Mouse (Mus musculus): Measurements from ENCODE around the gene Cish. TPM values are rescaled to one million over a fixed set of nuclear protein-coding genes. Genes with fewer than 3 reads are reported as not detected.

The Cish gene
- polyA plus RNA-seq, 1 experiment from 2014 or later: 6.5 TPM

DNA sequence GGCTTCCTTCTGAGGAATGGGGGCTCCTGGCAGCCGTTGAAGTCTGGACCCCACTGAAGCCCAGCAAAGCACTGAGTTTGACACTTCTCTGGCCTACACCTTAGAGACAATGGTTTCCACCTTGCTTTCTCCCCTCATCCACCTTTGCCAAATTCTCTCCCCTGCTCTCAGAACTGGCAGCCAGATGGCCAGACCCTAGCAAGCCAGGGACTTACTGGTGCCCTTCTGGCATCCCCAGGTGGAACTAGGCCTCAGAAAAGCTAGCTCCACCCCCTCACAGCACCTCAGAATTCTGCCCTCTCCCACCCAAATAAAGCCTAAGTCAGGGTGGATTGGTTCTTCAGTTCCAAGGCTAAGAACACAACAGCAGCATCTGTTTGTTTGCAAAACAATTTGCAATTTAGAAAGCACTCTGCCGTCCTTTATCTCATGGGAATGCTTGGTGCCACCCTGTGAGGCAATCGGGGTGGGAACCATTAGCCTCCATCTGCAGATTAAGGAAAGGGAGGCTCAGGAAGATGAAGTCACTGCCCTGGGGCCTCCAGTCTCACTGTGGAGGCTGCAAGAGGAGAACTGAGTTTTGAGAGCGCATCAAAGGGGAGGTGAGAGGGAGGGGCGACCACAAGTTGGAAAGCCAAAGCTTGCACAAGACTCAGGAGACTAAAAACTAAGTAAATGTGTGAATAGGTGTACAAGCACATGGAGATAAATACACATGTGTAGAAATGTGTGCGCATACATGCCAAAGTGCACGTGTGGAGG is 24.5 kb upstream of the Cish start:
- ATAC-seq (replicated peaks; ENCODE audit: low FRiP score): no peak
- H3K9me3 ChIP-seq (ENCODE audit: control insufficient read depth, low read length): no peaks in the 10 kb centered on the region
- H3K27me3 ChIP-seq (ENCODE audit: control insufficient read depth, insufficient read depth, low read length): no peaks in the 10 kb centered on the region
- WGBS: 80% methylated on average over 7 of the region's 7 CpGs
- no peak for DNase-seq (ENCODE audit: low spot score)
- no peaks in the 10 kb centered on the region for H3K36me3 ChIP-seq (ENCODE audit: control insufficient read depth, insufficient read depth, low read length)
- H3K4me2 ChIP-seq (ENCODE audit: low read depth, low read length, severe bottlenecking): no peak overlapping the region
- no peak overlapping the region for H3K9ac ChIP-seq (ENCODE audit: low read length)
- no peak overlapping the region for H3K27ac ChIP-seq (ENCODE audit: low read depth, low read length)
- no peaks in the 10 kb centered on the region for H3K4me1 ChIP-seq (replicated peaks; ENCODE audit: control insufficient read depth, insufficient read depth, low read length)
- no peak overlapping the region for H3K4me3 ChIP-seq (ENCODE audit: low read depth, low read length)

DNA sequence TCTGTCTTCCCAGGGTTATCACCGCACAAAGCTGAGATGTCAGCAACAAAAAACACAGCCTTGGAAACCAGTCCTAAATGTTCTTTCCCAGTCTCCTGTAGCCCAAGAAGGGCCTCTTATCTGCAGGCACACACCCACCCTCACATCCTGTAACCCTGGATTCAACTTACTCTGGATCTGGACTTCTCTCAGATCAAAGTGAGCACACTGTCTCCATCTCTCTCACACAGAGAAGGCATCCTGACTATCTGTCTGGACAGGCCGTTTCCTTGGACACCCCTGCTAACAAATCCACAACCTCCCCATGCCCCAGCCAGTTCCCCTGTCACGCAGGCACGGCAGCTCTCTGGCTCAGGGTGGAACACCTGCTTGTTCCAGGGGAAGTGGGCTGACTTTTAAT is 23.5 kb upstream of the Cish start:
- Histone ChIP-seq H3K9ac (ENCODE audit: low read length) (no peak overlapping the region), H3K27ac (ENCODE audit: low read depth, low read length) (no peak overlapping the region), H3K4me2 (ENCODE audit: low read depth, low read length, severe bottlenecking) (no peak overlapping the region), H3K36me3 (ENCODE audit: control insufficient read depth, insufficient read depth, low read length) (no peaks in the 10 kb centered on the region), H3K27me3 (ENCODE audit: control insufficient read depth, insufficient read depth, low read length) (no peaks in the 10 kb centered on the region), H3K4me3 (ENCODE audit: low read depth, low read length) (no peak overlapping the region), H3K9me3 (ENCODE audit: control insufficient read depth, low read length) (no peaks in the 10 kb centered on the region), H3K4me1 (replicated peaks; ENCODE audit: control insufficient read depth, insufficient read depth, low read length) (no peaks in the 10 kb centered on the region)
- no peak for DNase-seq (ENCODE audit: low spot score)
- WGBS: 83% methylated on average over 4 of the region's 4 CpGs
- no peak for ATAC-seq (replicated peaks; ENCODE audit: low FRiP score)

DNA sequence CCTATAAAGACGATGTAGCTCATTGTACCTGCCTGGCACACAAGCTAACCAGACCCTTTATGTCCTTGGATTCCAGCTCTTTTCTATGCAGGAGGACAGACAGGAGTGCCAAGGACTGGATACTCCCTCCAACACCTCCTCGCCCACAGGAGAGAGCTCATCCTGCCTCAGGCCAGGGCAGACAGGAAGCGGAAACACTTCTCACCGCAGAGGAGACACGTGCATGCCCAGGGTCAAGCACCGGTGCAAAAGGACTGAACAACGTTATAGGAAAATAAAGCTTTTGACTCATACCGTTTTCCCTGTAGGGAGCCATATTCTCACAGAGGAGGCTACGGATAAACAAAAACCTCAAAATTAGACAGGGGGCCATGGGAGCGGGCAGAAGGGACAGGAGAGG is 22.6 kb upstream of the Cish start:
- H3K9me3 ChIP-seq (ENCODE audit: control insufficient read depth, low read length): no peaks in the 10 kb centered on the region
- no peaks in the 10 kb centered on the region for H3K36me3 ChIP-seq (ENCODE audit: control insufficient read depth, insufficient read depth, low read length)
- no peak overlapping the region for H3K9ac ChIP-seq (ENCODE audit: low read length)
- 77% methylated on average over 10 of the region's 10 CpGs for WGBS
- no peak overlapping the region for H3K27ac ChIP-seq (ENCODE audit: low read depth, low read length)
- H3K27me3 ChIP-seq (ENCODE audit: control insufficient read depth, insufficient read depth, low read length): no peaks in the 10 kb centered on the region
- no peak overlapping the region for H3K4me3 ChIP-seq (ENCODE audit: low read depth, low read length)
- H3K4me2 ChIP-seq (ENCODE audit: low read depth, low read length, severe bottlenecking): no peak overlapping the region
- ATAC-seq (replicated peaks; ENCODE audit: low FRiP score) (no peak), DNase-seq (ENCODE audit: low spot score) (no peak)
- no peaks in the 10 kb centered on the region for H3K4me1 ChIP-seq (replicated peaks; ENCODE audit: control insufficient read depth, insufficient read depth, low read length)

GRCm38 (mm10) chr9:107274751-107275150 is 21.1 kb upstream of the Cish start:
- no peak for ATAC-seq (replicated peaks; ENCODE audit: low FRiP score)
- H3K9ac ChIP-seq (ENCODE audit: low read length): no peak overlapping the region
- WGBS: 78% methylated on average over 6 of the region's 6 CpGs
- 0 out of 2 replicates have a peak, but pooled peaks cover under 1% of the 10 kb centered on the region for H3K4me1 ChIP-seq (replicated peaks; ENCODE audit: control insufficient read depth, insufficient read depth, low read length)
- H3K9me3 ChIP-seq (ENCODE audit: control insufficient read depth, low read length): no peaks in the 10 kb centered on the region
- no peak for DNase-seq (ENCODE audit: low spot score)
- no peaks in the 10 kb centered on the region for H3K36me3 ChIP-seq (ENCODE audit: control insufficient read depth, insufficient read depth, low read length)
- no peak overlapping the region for H3K4me3 ChIP-seq (ENCODE audit: low read depth, low read length)
- H3K27ac ChIP-seq (ENCODE audit: low read depth, low read length): no peak overlapping the region
- H3K4me2 ChIP-seq (ENCODE audit: low read depth, low read length, severe bottlenecking): no peak overlapping the region
- no peaks in the 10 kb centered on the region for H3K27me3 ChIP-seq (ENCODE audit: control insufficient read depth, insufficient read depth, low read length)

DNA sequence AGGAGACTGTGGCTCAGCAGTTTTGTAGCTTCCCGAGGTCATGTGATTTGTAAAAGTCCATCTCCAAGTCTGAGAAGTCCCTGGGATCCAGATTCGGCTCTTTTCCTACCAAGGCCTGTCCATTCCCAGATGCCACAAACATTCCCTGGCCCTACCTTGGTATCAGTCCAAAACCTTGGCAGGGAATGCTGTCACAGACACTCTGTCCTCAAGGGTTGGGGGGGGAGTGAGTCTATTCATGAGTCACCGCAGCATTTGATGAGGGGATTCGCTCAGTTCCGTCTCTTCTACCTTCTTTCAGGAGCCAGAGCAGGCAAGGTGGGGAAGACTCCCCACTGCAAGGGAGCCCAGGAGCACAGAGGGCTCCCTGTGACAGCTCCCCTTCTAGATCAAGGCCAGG is 20.1 kb upstream of the Cish start:
- H3K4me3 ChIP-seq (ENCODE audit: low read depth, low read length): no peak overlapping the region
- H3K9ac ChIP-seq (ENCODE audit: low read length): no peak overlapping the region
- H3K4me1 ChIP-seq (replicated peaks; ENCODE audit: control insufficient read depth, insufficient read depth, low read length): peaks cover 6% of the 10 kb centered on the region; the same call in 1 of the 2 replicates
- DNase-seq (ENCODE audit: low spot score) (no peak), ATAC-seq (replicated peaks; ENCODE audit: low FRiP score) (no peak)
- no peak overlapping the region for H3K4me2 ChIP-seq (ENCODE audit: low read depth, low read length, severe bottlenecking)
- 83% methylated on average over 5 of the region's 5 CpGs for WGBS
- H3K9me3 ChIP-seq (ENCODE audit: control insufficient read depth, low read length): no peaks in the 10 kb centered on the region
- H3K27me3 ChIP-seq (ENCODE audit: control insufficient read depth, insufficient read depth, low read length): no peaks in the 10 kb centered on the region
- no peak overlapping the region for H3K27ac ChIP-seq (ENCODE audit: low read depth, low read length)
- H3K36me3 ChIP-seq (ENCODE audit: control insufficient read depth, insufficient read depth, low read length): no peaks in the 10 kb centered on the region

GRCm38 (mm10) chr9:107277603-107278002 is 18.2 kb upstream of the Cish start:
- Histone ChIP-seq H3K4me1 (replicated peaks; ENCODE audit: control insufficient read depth, insufficient read depth, low read length) (peaks cover 6% of the 10 kb centered on the region; the same call in 1 of the 2 replicates), H3K27ac (ENCODE audit: low read depth, low read length) (no peak overlapping the region), H3K4me2 (ENCODE audit: low read depth, low read length, severe bottlenecking) (no peak overlapping the region), H3K36me3 (ENCODE audit: control insufficient read depth, insufficient read depth, low read length) (no peaks in the 10 kb centered on the region), H3K4me3 (ENCODE audit: low read depth, low read length) (no peak overlapping the region), H3K9ac (ENCODE audit: low read length) (no peak overlapping the region), H3K27me3 (ENCODE audit: control insufficient read depth, insufficient read depth, low read length) (no peaks in the 10 kb centered on the region), H3K9me3 (ENCODE audit: control insufficient read depth, low read length) (no peaks in the 10 kb centered on the region)
- ATAC-seq (replicated peaks; ENCODE audit: low FRiP score) (no peak), DNase-seq (ENCODE audit: low spot score) (no peak)
- WGBS: 84% methylated on average over 7 of the region's 7 CpGs

GRCm38 (mm10) chr9:107278126-107278525 is 17.7 kb upstream of the Cish start:
- no peaks in the 10 kb centered on the region for H3K27me3 ChIP-seq (ENCODE audit: control insufficient read depth, insufficient read depth, low read length)
- no peak overlapping the region for H3K9ac ChIP-seq (ENCODE audit: low read length)
- WGBS: 55% methylated on average over 4 of the region's 4 CpGs
- H3K4me3 ChIP-seq (ENCODE audit: low read depth, low read length): no peak overlapping the region
- ATAC-seq (replicated peaks; ENCODE audit: low FRiP score) (no peak), DNase-seq (ENCODE audit: low spot score) (no peak)
- no peak overlapping the region for H3K4me2 ChIP-seq (ENCODE audit: low read depth, low read length, severe bottlenecking)
- no peak overlapping the region for H3K27ac ChIP-seq (ENCODE audit: low read depth, low read length)
- H3K9me3 ChIP-seq (ENCODE audit: control insufficient read depth, low read length): no peaks in the 10 kb centered on the region
- peaks cover 6% of the 10 kb centered on the region; the same call in 1 of the 2 replicates for H3K4me1 ChIP-seq (replicated peaks; ENCODE audit: control insufficient read depth, insufficient read depth, low read length)
- H3K36me3 ChIP-seq (ENCODE audit: control insufficient read depth, insufficient read depth, low read length): no peaks in the 10 kb centered on the region

DNA sequence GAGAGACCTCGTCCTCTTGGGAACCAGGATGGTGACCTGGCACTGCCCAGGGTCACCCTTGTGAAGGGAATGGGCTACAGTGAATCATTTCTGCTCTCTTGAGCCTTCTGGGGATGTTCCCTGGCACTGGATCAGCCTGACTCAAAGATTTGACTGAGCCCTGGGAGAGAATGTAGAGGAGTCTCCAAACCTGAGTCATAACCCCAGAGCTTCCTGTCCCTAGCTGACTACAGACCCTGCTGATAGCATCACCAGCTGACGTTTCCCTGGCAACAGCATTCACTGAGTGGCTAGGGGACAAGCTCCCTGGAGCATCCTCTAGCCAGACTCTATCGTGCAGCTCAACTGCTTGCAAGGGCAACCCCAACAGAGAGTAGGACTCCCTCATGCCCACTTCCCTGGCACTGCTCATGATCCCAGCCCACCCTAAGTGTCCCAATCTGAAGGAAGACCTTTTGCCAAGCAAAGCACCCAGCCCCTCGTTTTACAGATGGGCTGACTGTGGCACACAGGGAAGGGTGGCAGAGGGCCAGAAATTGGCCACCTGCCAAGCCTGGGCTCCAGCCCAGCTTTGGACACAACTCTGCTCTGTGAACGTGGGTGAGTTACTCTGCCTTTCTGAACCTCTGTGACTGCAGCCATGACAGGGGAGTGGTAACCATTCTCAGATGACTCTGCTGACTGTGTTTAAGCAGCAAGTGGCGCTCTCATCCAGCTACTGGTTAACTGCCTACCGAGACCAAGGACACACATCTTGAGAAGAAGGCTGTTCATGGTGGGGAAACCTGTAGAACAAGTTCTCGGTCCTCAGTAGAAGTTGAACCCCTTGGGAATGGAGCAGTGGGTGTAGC is 17.1 kb upstream of the Cish start:
- no peak for ATAC-seq (replicated peaks; ENCODE audit: low FRiP score)
- no peak for DNase-seq (ENCODE audit: low spot score)

More for the DNA sequence above, 17.1 kb upstream of the Cish start:
- H3K27me3 ChIP-seq (ENCODE audit: control insufficient read depth, insufficient read depth, low read length): no peaks in the 10 kb centered on the region
- H3K4me1 ChIP-seq (replicated peaks; ENCODE audit: control insufficient read depth, insufficient read depth, low read length): peaks cover 6% of the 10 kb centered on the region; the same call in 1 of the 2 replicates
- H3K27ac ChIP-seq (ENCODE audit: low read depth, low read length): no peak overlapping the region
- H3K4me2 ChIP-seq (ENCODE audit: low read depth, low read length, severe bottlenecking): no peak overlapping the region
- H3K4me3 ChIP-seq (ENCODE audit: low read depth, low read length): no peak overlapping the region
- H3K9ac ChIP-seq (ENCODE audit: low read length): no peak overlapping the region
- no peaks in the 10 kb centered on the region for H3K36me3 ChIP-seq (ENCODE audit: control insufficient read depth, insufficient read depth, low read length)
- H3K9me3 ChIP-seq (ENCODE audit: control insufficient read depth, low read length): no peaks in the 10 kb centered on the region
- 62% methylated on average over 8 of the region's 8 CpGs for WGBS

Data from forebrain, embryonic 11.5 days (tissue).